Mouse (Mus musculus) testis, adult 2 months (tissue): Measurements from ENCODE around the gene Vasp.

Experiments
- CTCF ChIP-seq: fragments of 200-500 bp; IDR thresholded peaks from 2 replicates; pipeline ENCODE4 v1.5.1; 2012; ENCODE audit warnings: low read depth, mild to moderate bottlenecking, inconsistent platforms, low read length, moderate library complexity; ENCODE audit not compliant: control insufficient read depth, insufficient read depth, insufficient replicate concordance
- POLR2A ChIP-seq: fragments of 200-500 bp; IDR thresholded peaks from 2 replicates; pipeline ENCODE4 v1.6.1; 2012; ENCODE audit warnings: low read depth, mild to moderate bottlenecking, inconsistent platforms, low read length, moderate library complexity; ENCODE audit not compliant: control insufficient read depth

DNA sequence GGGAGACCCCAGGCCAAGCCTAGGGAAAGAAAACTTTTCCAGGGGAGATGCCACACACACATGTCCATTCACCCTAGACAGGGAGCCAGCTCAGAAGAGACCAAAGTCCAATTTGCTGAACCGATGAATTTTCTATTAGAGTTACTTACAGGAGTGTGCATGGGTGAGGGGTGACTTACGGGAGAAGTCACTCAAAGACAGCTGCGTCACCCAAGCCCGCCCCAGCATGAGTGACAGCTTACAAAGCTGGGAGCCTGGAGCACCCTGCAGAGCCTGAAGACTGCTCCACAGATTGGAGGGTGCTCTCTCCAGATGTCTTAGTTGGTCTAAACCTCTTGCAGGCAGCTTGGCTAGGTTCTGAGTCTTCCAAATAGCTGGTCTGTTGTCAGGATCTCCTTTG is 40.4 kb upstream of the Vasp start:
- TF ChIP-seq POLR2A (no peak), CTCF (no peak)
